Mouse (Mus musculus) myocyte (in vitro differentiated cells): ENCODE data around the gene Tec. TPM values are rescaled to one million over a fixed set of nuclear protein-coding genes. Genes with fewer than 3 reads are reported as not detected.
A peak's percentile ranks its signal among the peaks of the same experiment; 100 is the strongest.

Experiments
- H3K27me3 ChIP-seq: one replicate; pipeline ENCODE4 v1.6.1; 2011; ENCODE audit not compliant: control insufficient read depth, insufficient read depth, insufficient read length
- H3K36me3 ChIP-seq: one replicate; pipeline ENCODE4 v1.6.1; 2011; ENCODE audit not compliant: control insufficient read depth, insufficient read depth
- H3K4me2 ChIP-seq: one replicate; pipeline ENCODE4 v1.6.1; 2011; ENCODE audit warnings: low read depth, control low read depth
- H3K4me3 ChIP-seq: one replicate; pipeline ENCODE4 v1.5.1; 2011; ENCODE audit warnings: mild to moderate bottlenecking, control low read depth, moderate library complexity
- H3K79me2 ChIP-seq: one replicate; pipeline ENCODE4 v1.6.1; 2011; ENCODE audit not compliant: control insufficient read depth, insufficient read depth
- H3ac ChIP-seq: one replicate; pipeline ENCODE4 v1.6.1; 2011; ENCODE audit not compliant: control insufficient read depth, insufficient read length
- CEBPB ChIP-seq: IDR thresholded peaks from 2 replicates; pipeline ENCODE4 v1.6.1; 2011; ENCODE audit warnings: mild to moderate bottlenecking, moderate library complexity; ENCODE audit not compliant: poor library complexity, insufficient read depth, severe bottlenecking
- E2F4 ChIP-seq: IDR thresholded peaks from one replicate; pipeline ENCODE4 v1.6.1; 2011; ENCODE audit warnings: mild to moderate bottlenecking, control low read depth, moderate library complexity; ENCODE audit not compliant: insufficient read depth
- MAX ChIP-seq: IDR thresholded peaks from one replicate; pipeline ENCODE4 v1.6.1; 2011; ENCODE audit warnings: low read depth, mild to moderate bottlenecking, control low read depth
- MYOD1 ChIP-seq, 3 experiments: IDR thresholded peaks; one replicate each; pipeline ENCODE4 v1.6.1; 2011; ENCODE audit warnings: control low read depth in 2 of 3, low read depth in 2 of 3, mild to moderate bottlenecking in 2 of 3, moderate library complexity in 1 of 3; ENCODE audit not compliant: insufficient read length in 2 of 3, control insufficient read depth in 1 of 3
- MYOG ChIP-seq, 3 experiments: IDR thresholded peaks; one replicate each; pipeline ENCODE4 v1.6.1; 2011; ENCODE audit warnings: control low read depth in 2 of 3, low read depth in 2 of 3, mild to moderate bottlenecking in 2 of 3; ENCODE audit not compliant: insufficient read length in 2 of 3, control insufficient read depth in 1 of 3, insufficient read depth in 1 of 3
- POLR2A ChIP-seq: IDR thresholded peaks from one replicate; pipeline ENCODE4 v1.6.1; 2011; ENCODE audit warnings: low read depth, mild to moderate bottlenecking, control low read depth, moderate library complexity; ENCODE audit not compliant: insufficient read length
- POLR2AphosphoS2 ChIP-seq: IDR thresholded peaks from one replicate; pipeline ENCODE4 v1.6.1; 2011; ENCODE audit warnings: low read depth, control low read depth; ENCODE audit not compliant: insufficient read length
- REST ChIP-seq: IDR thresholded peaks from one replicate; pipeline ENCODE4 v1.6.1; 2011; ENCODE audit warnings: mild to moderate bottlenecking, control low read depth, moderate library complexity; ENCODE audit not compliant: insufficient read depth, insufficient read length
- SRF ChIP-seq: IDR thresholded peaks from one replicate; pipeline ENCODE4 v1.6.1; 2011; ENCODE audit warnings: low read depth; ENCODE audit not compliant: control insufficient read depth, insufficient read length
- TCF12 ChIP-seq: IDR thresholded peaks from one replicate; pipeline ENCODE4 v1.6.1; 2011; ENCODE audit warnings: mild to moderate bottlenecking, control low read depth; ENCODE audit not compliant: poor library complexity, insufficient read depth, severe bottlenecking
- TCF3 ChIP-seq: IDR thresholded peaks from one replicate; pipeline ENCODE4 v1.6.1; 2011; ENCODE audit warnings: low read depth, control low read depth; ENCODE audit not compliant: insufficient read length
- USF1 ChIP-seq: IDR thresholded peaks from one replicate; pipeline ENCODE4 v1.6.1; 2011; ENCODE audit warnings: low read depth, mild to moderate bottlenecking, control low read depth, moderate library complexity
- polyA plus RNA-seq: library from polyadenylated mRNA; unstranded; fragments of >200 nt; fragmentation: generic; extraction: Trizol; gene quantifications from one replicate; pipeline ENCODE4 v1.2.1, GENCODE M21; 2012; ENCODE audit warnings: missing spikeins

Gene Tec
- polyA plus RNA-seq, 1 experiment: 1.5 TPM

- no peak for TF ChIP-seq MYOD1 (IDR thresholded peaks at IDR 0.05; ENCODE audit: control insufficient read depth in 1 of 3, insufficient read length in 2 of 3, low read depth in 2 of 3)
- TF ChIP-seq SRF: no peak
- no peak for TF ChIP-seq POLR2AphosphoS2
- no peak for TF ChIP-seq REST
- no peak for TF ChIP-seq TCF3
- no peak for TF ChIP-seq USF1
- no peak for TF ChIP-seq E2F4
- H3K27me3 ChIP-seq: no peaks in the 10 kb centered on the region
- H3K36me3 ChIP-seq: no peaks in the 10 kb centered on the region
- H3K4me2 ChIP-seq: no peak overlapping the region
- H3K79me2 ChIP-seq: no peaks in the 10 kb centered on the region
- no peak overlapping the region for H3K4me3 ChIP-seq
- no peak overlapping the region for H3ac ChIP-seq
Measured at GRCm38 (mm10) chr5:72812328-72812727, 56.0 kb downstream of the Tec start.

- Histone ChIP-seq H3K27me3 (no peaks in the 10 kb centered on the region), H3K36me3 (no peaks in the 10 kb centered on the region), H3K4me3 (no peak overlapping the region), H3K4me2 (no peak overlapping the region), H3K79me2 (no peaks in the 10 kb centered on the region), H3ac (no peak overlapping the region)
- TF ChIP-seq TCF12: no peak
- no peak for TF ChIP-seq MYOD1 (IDR thresholded peaks at IDR 0.05; ENCODE audit: control insufficient read depth in 1 of 3, insufficient read length in 2 of 3, low read depth in 2 of 3)
- no peak for TF ChIP-seq SRF
- no peak for TF ChIP-seq CEBPB
- TF ChIP-seq REST: no peak
- no peak for TF ChIP-seq USF1
- TF ChIP-seq MAX: no peak
- TF ChIP-seq MYOG (IDR thresholded peaks at IDR 0.05; ENCODE audit: control insufficient read depth in 1 of 3, insufficient read depth in 1 of 3, insufficient read length in 2 of 3, low read depth in 2 of 3): no peak
- TF ChIP-seq POLR2A: no peak
- TF ChIP-seq POLR2AphosphoS2: no peak
- no peak for TF ChIP-seq TCF3
Measured at GRCm38 (mm10) chr5:72811397-72811796, 56.9 kb downstream of the Tec start.

GRCm38 (mm10) chr5:72810990-72811389 lies 57.3 kb downstream of the Tec start:
- H3K27me3 ChIP-seq: no peaks in the 10 kb centered on the region
- H3K4me3 ChIP-seq: no peak overlapping the region
- TF ChIP-seq MYOG (IDR thresholded peaks at IDR 0.05; ENCODE audit: control insufficient read depth in 1 of 3, insufficient read depth in 1 of 3, insufficient read length in 2 of 3, low read depth in 2 of 3) (no peak), POLR2AphosphoS2 (no peak), MAX (no peak), E2F4 (no peak), REST (no peak), USF1 (no peak), TCF12 (no peak), SRF (no peak), TCF3 (no peak), POLR2A (no peak), MYOD1 (IDR thresholded peaks at IDR 0.05; ENCODE audit: control insufficient read depth in 1 of 3, insufficient read length in 2 of 3, low read depth in 2 of 3) (no peak), CEBPB (no peak)
- H3K79me2 ChIP-seq: no peaks in the 10 kb centered on the region
- no peak overlapping the region for H3K4me2 ChIP-seq
- H3ac ChIP-seq: no peak overlapping the region
- H3K36me3 ChIP-seq: no peaks in the 10 kb centered on the region

- Histone ChIP-seq H3K4me3 (no peak overlapping the region), H3K4me2 (no peak overlapping the region), H3K36me3 (no peaks in the 10 kb centered on the region), H3K79me2 (no peaks in the 10 kb centered on the region), H3ac (no peak overlapping the region), H3K27me3 (no peaks in the 10 kb centered on the region)
- TF ChIP-seq TCF3 (no peak), POLR2AphosphoS2 (no peak), USF1 (no peak), REST (no peak), TCF12 (no peak)
Measured at GRCm38 (mm10) chr5:72809480-72809879, 58.8 kb downstream of the Tec start.

- no peak overlapping the region for H3ac ChIP-seq
- H3K36me3 ChIP-seq: no peaks in the 10 kb centered on the region
- H3K4me3 ChIP-seq: no peak overlapping the region
- no peaks in the 10 kb centered on the region for H3K27me3 ChIP-seq
- peak overlapping the region; percentile 70 for H3K4me2 ChIP-seq
- peak; percentile 51 for TF ChIP-seq USF1
- TF ChIP-seq POLR2A: no peak
- H3K79me2 ChIP-seq: no peaks in the 10 kb centered on the region
Measured at GRCm38 (mm10) chr5:72808456-72809111, 59.7 kb downstream of the Tec start.
